Mouse (Mus musculus): Measurements from ENCODE around the gene Hoxa4. TPM values are rescaled to one million over a fixed set of nuclear protein-coding genes. Genes with fewer than 3 reads are reported as not detected.

The Hoxa4 gene
- not detected for total RNA-seq (2022)

GRCm38 (mm10) chr6:52190906-52191810 is at the start of gene Hoxa4:
Hoxa4 (minus strand) TSS chr6:52191753.
- DNase-seq (ENCODE audit: low spot score in 2 of 2) = no peak

DNA sequence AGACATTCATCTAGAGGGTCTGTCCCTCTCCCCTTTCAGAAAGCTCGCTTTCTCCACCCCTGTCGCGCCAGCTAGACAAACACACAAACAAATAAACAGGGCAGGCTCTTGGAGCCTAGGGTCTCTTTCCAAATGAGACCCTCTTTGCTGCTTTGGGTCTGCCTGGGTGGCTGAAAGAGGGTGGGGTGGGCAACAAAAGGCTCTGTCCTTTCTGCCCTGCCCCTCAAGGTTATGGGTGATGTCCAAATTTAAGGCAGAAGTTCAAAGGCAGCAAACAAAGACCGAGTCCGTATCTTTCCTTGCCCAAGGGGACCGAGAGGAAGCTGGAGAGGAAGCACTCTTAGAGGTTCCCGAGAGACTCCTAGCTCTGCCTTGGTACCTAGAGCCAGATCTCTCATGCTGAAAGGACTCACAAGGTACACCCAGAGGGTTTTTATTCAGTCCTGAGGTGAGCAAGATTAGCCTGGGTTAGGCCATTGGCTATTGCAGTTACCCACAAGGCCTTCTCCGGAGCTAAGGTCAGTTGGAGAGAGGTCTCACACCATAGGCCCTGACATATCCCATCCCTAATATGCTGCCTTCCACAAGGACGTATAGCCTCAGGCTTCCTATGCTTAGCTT is 49.6 kb upstream of the Hoxa4 start:
- DNase-seq (ENCODE audit: low spot score in 2 of 2) = no peak

DNA sequence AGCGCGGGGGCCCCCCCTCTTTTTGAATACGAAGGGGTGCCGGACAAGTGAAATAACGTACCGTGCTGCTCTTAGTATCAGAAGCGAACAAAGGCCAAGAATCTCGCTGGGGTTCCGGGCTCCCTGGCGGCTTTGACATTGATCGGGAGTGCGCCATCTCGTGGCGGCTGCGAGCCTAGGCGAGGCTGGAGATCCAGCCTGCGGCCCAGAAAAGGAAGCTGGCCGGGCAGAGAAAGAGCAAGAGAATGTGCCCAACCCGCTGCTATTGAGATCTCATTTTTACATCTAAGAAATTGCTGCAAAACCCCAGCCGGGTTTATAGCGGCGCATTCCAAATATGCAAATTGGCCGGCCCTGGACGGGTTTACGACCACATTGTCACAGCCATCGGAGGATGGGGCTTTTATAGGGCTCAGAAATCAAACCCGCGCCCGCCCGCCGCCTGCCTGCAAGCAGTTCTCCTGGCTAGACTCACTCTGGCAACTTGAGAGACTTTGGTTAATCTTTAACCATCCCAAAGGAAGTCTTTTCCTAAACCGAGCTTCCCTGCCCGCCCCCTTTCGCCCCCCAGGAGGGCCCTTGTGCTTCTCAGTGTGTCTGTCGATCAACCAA is 48.9 kb upstream of the Hoxa4 start, which contains the start of gene Hoxa10:
Gene Hoxa10, minus strand, starts transcription at position 466 of the 612 bp plus-strand sequence.
- DNase-seq (ENCODE audit: low spot score in 2 of 2) = no peak

DNA sequence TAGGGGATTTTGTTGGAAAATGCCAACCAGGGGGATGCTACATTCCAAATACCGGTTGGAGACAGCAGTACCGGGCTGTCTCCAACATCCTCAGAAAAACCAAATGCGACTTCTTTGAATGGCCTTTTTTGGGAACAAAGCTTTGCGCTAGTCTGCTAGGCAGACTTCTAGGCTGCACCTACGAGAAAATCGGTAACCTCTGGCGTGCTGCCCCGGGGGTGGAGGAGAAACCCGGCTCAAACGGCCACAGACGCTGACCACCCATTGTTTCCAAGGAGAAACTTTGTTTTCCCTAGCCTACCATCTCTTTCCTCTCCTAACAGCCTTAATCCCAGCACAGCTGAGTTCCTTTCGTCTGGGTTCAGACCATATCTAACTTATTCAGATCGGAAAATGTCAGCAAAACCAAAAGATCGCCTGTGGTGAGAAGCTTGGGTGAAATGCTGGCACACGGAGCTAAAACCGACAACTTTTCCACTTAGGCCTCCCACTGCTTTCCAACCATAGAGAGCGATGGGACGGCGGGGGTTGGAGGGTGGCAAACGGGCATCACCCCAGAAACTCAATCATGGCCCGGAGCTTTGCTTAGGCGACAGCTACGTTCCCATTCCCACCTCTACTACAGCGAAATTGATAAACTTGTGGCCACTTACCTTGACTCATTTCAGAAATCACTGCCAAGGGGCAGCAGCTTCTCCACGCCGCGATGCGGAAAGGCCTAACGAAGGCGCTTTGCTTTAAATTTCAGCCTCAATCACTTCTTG is 48.3 kb upstream of the Hoxa4 start:
- DNase-seq (ENCODE audit: low spot score in 2 of 2) = no peak

DNA sequence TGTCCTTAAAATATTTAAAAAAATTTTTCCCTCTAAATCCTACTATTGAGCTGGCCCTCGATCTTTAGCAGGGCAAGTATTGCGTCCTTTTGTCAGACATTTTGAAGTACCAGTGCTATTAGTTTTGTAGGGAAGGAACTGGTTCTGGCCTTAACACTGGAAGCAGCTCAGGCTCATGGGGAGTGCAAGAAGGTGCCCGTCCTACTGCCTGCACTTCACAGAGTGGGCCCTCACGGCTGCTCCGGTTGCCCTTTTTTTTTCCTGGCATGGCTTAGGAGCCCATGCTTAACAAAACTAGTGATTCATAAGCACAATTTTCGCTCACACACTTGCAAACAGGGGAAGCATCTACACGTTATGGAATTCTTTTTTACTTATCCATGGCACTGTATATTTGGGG is 47.4 kb upstream of the Hoxa4 start:
- no peak for DNase-seq (ENCODE audit: low spot score in 2 of 2)

- no peak for DNase-seq (ENCODE audit: low spot score in 2 of 2)
These were observed 46.6 kb upstream of the Hoxa4 start for GRCm38 (mm10) chr6:52238155-52238545.

- no peak for DNase-seq (ENCODE audit: low spot score in 2 of 2)
These were observed 46.0 kb upstream of the Hoxa4 start for GRCm38 (mm10) chr6:52237346-52238154.

GRCm38 (mm10) chr6:52236806-52237205 is 45.3 kb upstream of the Hoxa4 start:
- DNase-seq (ENCODE audit: low spot score in 2 of 2) = no peak

DNA sequence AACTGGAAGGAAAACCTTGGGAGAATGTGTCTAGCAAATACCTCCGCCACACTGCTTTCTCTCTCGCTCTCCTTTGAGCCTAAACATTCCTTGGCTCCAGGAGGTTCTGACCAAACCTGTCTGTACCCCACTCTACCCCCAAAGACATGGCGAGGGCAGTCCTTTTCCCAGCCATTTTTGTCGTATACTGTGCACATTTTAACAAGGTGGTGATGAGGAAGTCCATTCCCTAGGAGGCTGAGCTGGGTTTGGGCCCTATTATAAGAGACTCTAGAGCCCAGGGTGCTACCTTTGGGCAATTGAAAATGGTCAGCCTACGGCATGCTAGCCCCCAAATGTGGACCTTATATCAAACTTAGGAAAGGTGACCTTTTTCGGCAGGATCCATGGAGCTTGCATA is 44.3 kb upstream of the Hoxa4 start:
- DNase-seq (ENCODE audit: low spot score in 2 of 2) = no peak

GRCm38 (mm10) chr6:52235267-52235666 is 43.7 kb upstream of the Hoxa4 start:
- no peak for DNase-seq (ENCODE audit: low spot score in 2 of 2)

DNA sequence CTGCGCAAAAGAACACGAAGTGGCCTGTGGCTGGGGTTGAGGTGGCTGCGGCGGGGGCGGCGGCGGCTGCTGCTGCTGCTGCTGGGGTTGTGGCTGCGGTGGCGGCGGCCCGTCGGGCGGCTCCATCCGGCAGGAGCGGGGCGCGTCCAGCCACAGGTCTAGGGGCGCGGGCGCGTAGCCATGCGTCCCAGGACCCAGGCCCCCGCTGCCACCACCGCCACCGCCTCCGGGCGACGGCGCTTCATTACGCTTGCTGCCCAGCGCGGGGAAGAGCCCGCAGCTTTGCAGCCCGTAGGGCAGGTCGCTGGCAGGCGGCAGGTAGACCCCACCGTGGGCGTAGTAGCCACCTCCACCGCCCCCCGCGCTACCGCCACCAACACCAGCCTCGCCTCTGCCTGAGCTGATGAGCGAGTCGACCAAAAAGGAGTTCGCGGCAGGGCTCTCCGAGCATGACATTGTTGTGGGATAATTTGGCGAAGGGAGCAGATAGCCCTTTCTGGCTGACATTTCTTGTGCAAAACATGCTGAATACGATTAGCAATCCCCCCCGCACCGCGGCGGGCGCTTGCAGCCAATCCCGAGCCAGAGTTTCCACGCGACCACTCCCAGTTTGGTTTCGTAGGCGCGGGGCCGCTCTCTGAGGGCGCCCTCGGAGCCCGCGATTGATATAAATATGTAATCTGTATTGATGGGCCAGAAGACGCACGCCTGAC is 43.0 kb upstream of the Hoxa4 start:
- DNase-seq (ENCODE audit: low spot score in 2 of 2) = no peak

GRCm38 (mm10) chr6:52233546-52234427 is 42.2 kb upstream of the Hoxa4 start:
- no peak for DNase-seq (ENCODE audit: low spot score in 2 of 2)

DNA sequence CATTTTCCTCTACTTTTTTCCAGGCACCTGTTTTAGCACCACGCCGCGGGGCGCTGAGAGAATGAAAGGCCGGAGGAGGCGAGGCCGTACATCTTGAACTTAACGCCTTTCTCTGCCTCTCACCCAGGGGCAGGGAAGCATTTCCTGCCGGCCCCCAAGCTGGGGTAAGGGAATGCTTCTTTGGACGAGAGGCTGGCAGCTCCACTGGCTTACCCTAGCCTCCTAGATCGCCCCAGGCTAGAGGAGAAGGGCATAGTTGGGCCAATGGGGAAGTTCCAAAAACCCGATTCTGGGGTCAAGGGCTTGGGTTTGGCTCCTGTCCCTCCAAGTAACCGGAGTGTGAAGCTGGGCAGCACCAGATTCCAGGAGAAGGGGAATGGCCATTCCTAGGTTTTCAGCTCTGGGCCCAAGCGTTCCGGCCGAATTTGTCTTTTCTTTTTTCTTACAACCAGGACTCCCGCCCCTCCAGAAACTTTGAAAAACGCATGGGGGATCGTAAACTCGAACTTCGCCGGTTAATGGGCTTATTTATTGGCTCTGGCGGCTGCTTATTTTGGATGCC is 41.5 kb upstream of the Hoxa4 start:
- DNase-seq (ENCODE audit: low spot score in 2 of 2) = no peak

GRCm38 (mm10) chr6:52232568-52232965 is 41.0 kb upstream of the Hoxa4 start:
- no peak for DNase-seq (ENCODE audit: low spot score in 2 of 2)

- DNase-seq (ENCODE audit: low spot score in 2 of 2) = no peak
These were observed 40.5 kb upstream of the Hoxa4 start for GRCm38 (mm10) chr6:52231885-52232567.

DNA sequence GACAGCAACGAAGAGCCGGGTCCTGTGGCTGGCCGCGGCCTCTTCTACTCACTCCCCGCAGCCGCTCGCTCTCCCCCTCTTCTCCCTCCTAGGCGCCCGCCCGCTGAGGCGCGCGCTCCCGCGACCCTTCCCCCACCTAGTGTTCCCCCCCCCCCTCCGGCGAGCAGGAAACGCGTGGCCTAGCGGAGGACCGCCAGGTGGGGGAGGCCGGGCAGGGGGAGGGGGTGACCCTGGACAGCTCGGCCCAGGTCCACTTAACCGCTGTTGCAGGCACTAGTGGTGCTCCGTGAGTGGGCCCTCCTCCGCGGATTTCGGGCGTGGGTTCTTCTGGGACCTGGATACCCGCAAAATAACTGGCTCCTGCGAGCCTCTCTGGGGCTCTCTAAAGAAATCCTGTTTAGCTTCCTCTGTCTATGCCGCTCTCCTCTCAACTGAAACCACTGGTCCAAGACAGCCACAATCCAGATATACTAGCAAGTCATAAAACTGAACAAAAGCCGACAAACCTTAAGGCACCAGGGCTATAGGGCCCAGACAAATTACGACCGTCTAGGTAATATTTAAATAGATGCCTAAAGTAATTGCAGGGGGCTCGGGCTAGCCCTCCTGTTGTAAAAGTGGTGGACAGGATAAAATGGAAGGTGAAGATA is 39.1 kb upstream of the Hoxa4 start, which contains the start of gene Hoxa9:
Gene Hoxa9, minus strand, starts transcription at position 574 of the 650 bp plus-strand sequence.
- DNase-seq (ENCODE audit: low spot score in 2 of 2) = no peak
